Mouse (Mus musculus) megakaryocyte, embryonic 14.5 days (primary cell): ENCODE measurements around the gene Ccdc85b. TPM values are rescaled to one million over a fixed set of nuclear protein-coding genes. Genes with fewer than 3 reads are reported as not detected.

ENCODE experiments used
- H3K27me3 ChIP-seq: replicated peaks from 2 replicates; pipeline ENCODE3; 2012; ENCODE audit warnings: inconsistent platforms
- H3K36me3 ChIP-seq: replicated peaks from 2 replicates; pipeline ENCODE3; 2012; ENCODE audit warnings: low read length, inconsistent platforms, mixed read lengths
- H3K4me1 ChIP-seq: 2 replicates; pipeline ENCODE4 v1.6.1; 2012; ENCODE audit warnings: inconsistent platforms
- H3K4me3 ChIP-seq: replicated peaks from 2 replicates; pipeline ENCODE3; 2012; ENCODE audit warnings: moderate library complexity, mild to moderate bottlenecking, inconsistent platforms
- H3K9me3 ChIP-seq: 2 replicates; pipeline ENCODE4 v1.6.1; 2012; ENCODE audit warnings: inconsistent platforms
- FLI1 ChIP-seq: IDR thresholded peaks from 2 replicates; pipeline ENCODE4 v1.6.1; 2012; ENCODE audit warnings: low read length, inconsistent platforms, mixed read lengths
- GATA1 ChIP-seq: IDR thresholded peaks from 3 replicates; pipeline ENCODE4 v1.6.1; 2012; ENCODE audit warnings: mixed read lengths, low read length, inconsistent platforms, borderline replicate concordance
- polyA plus RNA-seq: library from polyadenylated mRNA; stranded (reverse); fragments of >175 nt; gene quantifications from 2 replicates; pipeline ENCODE4 v1.2.3, GENCODE M21; 2012; ENCODE audit warnings: low replicate concordance; ENCODE audit not compliant: insufficient read depth

Ccdc85b gene
- polyA plus RNA-seq, 1 experiment: 12.3 TPM

DNA sequence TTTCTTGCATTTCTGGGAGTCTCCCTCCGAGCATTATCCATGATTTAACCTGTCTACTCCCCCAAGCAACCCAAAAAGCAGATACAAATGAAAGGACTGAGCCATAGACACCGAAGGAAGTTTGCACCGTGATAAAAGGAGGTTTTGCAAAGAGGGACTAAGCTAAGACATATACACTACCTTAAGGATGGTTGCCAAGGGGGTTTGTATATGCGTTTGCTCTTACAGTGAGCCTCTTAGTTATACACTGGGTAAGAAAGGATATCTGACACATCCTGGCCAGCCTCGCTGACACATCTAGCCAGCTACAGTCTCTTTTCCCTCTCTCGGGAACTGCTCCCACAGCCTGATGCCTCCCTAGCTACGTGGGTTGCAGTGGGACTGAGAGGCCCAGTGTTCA is 23.7 kb downstream of the Ccdc85b start:
- no peak for TF ChIP-seq FLI1
- TF ChIP-seq GATA1: no peak

DNA sequence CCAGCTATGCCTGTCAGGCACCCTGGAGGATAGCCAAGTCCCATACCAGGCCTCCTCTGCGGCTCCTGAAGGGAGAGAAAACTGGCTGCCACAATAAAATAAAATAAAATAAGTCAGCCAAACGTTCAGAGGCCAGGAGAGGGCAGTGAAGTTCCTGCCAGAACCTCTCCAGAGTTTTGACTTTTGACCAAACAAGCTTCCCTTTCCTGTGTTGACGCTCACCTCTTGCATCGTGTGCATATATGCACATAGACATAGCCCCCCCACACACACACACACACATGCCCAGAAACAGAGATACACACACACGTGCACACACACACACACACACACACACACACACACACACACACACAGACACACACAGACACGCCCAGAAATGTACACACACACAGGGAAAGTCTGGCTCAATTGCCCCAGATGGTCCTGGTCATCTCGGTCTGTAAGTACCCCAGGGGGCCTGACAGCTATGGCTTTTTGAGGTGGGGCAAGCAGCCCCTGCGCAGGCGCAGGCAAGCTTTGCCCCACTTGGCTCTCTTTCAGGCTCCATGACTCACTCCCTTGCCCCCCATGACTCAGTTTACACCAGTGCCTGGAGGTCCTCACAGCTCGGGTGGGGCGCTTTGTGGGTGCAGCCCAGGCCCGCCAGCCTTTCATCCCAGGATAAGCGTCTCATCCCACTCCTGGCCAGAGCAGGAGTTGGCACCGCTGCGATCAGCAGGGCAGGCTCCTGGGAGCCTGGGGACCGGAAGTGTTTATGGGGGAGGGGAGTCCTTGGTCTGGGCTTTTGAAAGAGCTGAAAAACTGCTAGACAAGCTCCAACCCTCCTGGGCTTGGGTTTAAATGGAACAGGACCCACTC is 24.5 kb downstream of the Ccdc85b start:
- Histone ChIP-seq H3K9me3 (no peaks in the 10 kb centered on the region), H3K4me1 (peaks cover 69% of the 10 kb centered on the region), H3K27me3 (peaks cover 18% of the 10 kb centered on the region), H3K4me3 (peak overlapping the region; percentile 91), H3K36me3 (peaks cover 1% of the 10 kb centered on the region)
- TF ChIP-seq FLI1 (no peak), GATA1 (no peak)

More for the DNA sequence above, 23.7 kb downstream of the Ccdc85b start:
- Histone ChIP-seq H3K36me3 (no peaks in the 10 kb centered on the region), H3K4me3 (peak overlapping the region; percentile 91), H3K9me3 (no peaks in the 10 kb centered on the region), H3K4me1 (peaks cover 66% of the 10 kb centered on the region), H3K27me3 (peaks cover 18% of the 10 kb centered on the region)

DNA sequence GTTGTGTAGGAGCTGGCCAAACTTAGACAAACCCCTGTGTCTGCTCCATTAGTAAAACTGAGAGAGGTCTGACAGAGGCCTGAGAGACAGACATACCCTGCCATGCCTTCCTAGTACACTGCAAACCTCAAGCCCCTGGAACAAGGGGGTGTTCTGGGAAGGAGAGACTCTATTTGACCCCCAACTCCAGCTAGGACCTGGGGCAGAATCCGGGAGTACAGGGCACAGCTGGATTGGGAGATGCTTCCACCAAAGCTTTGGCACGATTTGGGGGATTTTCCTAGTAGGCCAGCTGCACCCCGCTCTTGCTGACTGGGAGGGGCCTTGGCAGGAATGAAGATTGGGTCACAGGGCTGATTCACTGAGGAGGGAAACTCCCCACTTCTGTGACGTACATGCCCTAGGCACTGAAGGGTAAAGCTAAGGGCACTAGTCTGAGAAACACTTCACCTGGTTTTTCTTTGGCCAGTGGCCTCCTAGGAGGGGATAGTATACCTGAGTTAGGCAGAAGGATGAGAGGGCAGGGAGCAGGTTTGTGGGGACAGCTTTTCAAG is 25.7 kb downstream of the Ccdc85b start:
- Histone ChIP-seq H3K9me3 (no peaks in the 10 kb centered on the region), H3K36me3 (peaks cover 11% of the 10 kb centered on the region), H3K4me3 (no peak overlapping the region), H3K4me1 (peaks cover 68% of the 10 kb centered on the region), H3K27me3 (peaks cover 12% of the 10 kb centered on the region)
- TF ChIP-seq FLI1 (no peak), GATA1 (no peak)

DNA sequence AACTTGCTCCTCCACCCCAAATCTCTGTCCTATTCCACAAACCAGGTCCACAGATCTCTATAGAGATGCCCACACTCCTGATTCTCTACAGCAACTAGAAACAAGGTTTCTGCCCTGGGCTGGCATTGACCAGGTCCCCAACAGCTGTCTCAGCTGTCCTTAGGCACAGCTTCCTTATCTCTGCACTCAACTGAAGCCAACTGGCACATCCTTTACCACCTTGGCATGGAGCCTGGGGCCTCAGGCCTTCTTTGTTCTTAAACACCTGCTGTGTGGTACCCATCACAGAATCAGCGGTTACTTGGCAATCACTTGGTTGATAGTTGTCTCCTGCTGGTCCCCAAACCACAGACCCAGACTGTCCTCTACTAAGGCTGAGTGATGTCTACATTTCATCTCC is 27.3 kb downstream of the Ccdc85b start:
- Histone ChIP-seq H3K27me3 (peaks cover 10% of the 10 kb centered on the region), H3K4me1 (peaks cover 78% of the 10 kb centered on the region), H3K9me3 (no peaks in the 10 kb centered on the region), H3K4me3 (no peak overlapping the region), H3K36me3 (peaks cover 23% of the 10 kb centered on the region)
- TF ChIP-seq FLI1: no peak

DNA sequence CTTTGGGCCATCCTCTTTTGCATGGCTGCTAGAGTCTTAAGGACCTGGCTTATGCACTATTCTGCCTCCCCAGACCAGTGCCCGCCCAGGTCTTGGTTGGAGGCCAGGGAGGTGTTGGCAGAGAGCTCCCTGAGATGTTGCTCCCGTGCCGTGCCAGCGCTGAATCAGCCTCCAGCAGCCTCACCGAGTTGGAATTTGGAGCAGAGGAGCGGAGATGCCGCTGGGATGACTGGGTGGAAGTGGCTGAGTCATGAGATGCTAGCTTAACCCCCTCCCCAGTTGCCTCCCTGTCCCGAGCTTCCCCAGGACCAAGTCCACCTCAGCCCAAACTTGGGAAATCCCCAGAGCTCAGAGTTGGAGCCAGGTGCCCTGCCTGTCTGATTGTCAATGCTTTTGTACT is 27.9 kb downstream of the Ccdc85b start:
- Histone ChIP-seq H3K4me3 (no peak overlapping the region), H3K36me3 (peaks cover 23% of the 10 kb centered on the region), H3K27me3 (peaks cover 10% of the 10 kb centered on the region), H3K4me1 (peaks cover 75% of the 10 kb centered on the region), H3K9me3 (no peaks in the 10 kb centered on the region)
- TF ChIP-seq GATA1 (no peak), FLI1 (no peak)

DNA sequence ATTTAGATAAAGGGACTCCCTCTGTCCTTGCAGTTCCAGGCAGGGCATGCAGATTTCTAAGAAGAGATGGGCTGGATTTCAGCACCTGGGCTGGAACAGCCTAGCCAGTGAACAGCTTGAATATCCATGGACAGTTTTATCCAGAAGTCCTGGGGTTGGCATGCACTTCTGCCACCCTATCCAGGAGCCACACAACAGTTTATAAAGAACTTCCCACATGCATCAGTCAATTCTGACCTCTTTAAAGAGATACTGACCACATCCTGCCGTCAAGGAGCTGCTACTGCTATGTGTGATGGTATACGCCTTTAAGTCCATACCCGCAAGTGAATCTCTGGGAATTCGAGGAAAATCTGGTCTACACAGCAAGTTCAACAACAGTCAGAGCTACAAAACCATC is 28.5 kb downstream of the Ccdc85b start:
- peaks cover 8% of the 10 kb centered on the region for H3K27me3 ChIP-seq
- no peaks in the 10 kb centered on the region for H3K9me3 ChIP-seq
- peaks cover 23% of the 10 kb centered on the region for H3K36me3 ChIP-seq
- no peak for TF ChIP-seq GATA1
- TF ChIP-seq FLI1: no peak
- no peak overlapping the region for H3K4me3 ChIP-seq
- peaks cover 70% of the 10 kb centered on the region for H3K4me1 ChIP-seq

DNA sequence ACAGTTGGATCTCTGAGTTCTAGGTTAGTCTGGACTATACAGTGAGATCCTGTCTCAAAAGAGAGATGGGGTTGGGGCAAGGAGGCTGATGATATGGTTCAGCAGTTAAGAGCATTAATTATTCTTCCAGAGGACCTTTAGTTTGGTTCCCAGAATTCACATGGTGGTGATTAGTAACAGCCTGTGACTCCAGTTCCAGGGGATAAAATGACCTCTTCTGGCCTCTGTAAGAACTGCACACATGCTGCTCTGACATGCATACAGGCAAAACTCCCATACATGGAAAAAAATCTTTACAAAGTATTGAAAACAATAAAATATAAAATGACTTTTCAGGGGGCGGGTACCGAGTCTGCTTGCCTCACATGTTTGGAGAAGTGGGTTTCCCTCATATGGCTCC is 29.6 kb downstream of the Ccdc85b start:
- H3K4me3 ChIP-seq: no peak overlapping the region
- H3K4me1 ChIP-seq: peaks cover 70% of the 10 kb centered on the region
- peaks cover 30% of the 10 kb centered on the region for H3K36me3 ChIP-seq
- no peak for TF ChIP-seq GATA1
- TF ChIP-seq FLI1: no peak
- peaks cover 8% of the 10 kb centered on the region for H3K27me3 ChIP-seq
- no peaks in the 10 kb centered on the region for H3K9me3 ChIP-seq

DNA sequence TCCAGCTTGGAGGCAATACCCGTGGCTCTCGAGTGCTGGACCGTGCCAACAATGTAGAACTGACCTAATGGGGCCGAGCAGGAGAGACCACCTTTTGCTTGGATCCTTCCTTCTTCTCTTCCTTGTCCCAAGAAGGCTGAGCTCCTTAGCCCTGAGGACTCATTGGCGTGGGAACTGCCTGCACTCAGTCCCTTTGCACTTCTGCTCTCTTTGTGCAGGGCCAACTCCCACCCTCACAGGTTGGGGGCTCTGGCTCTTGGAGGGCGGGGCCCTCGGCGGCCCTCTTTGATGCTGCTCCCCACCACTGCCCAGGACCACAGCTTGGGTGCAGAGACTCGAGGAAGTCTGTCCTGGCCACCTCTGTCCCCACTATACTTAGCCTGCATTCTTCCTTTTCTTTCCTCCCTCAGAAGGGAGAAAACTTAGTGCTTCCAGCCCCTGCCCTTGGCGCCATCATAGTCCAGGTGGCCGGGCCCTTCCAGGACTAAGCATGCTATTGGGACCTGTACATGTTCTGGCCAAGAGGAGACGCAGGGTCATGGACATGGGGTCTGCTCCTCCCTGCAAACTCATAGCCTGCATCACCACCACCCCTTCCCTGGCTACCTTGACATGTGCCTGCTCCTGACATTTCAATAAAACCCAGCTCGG is 30.9 kb downstream of the Ccdc85b start:
- Histone ChIP-seq H3K4me3 (peak overlapping the region; percentile 100), H3K36me3 (peaks cover 43% of the 10 kb centered on the region), H3K27me3 (peaks cover 6% of the 10 kb centered on the region), H3K9me3 (no peaks in the 10 kb centered on the region), H3K4me1 (peaks cover 67% of the 10 kb centered on the region)
- TF ChIP-seq GATA1 (no peak), FLI1 (no peak)

DNA sequence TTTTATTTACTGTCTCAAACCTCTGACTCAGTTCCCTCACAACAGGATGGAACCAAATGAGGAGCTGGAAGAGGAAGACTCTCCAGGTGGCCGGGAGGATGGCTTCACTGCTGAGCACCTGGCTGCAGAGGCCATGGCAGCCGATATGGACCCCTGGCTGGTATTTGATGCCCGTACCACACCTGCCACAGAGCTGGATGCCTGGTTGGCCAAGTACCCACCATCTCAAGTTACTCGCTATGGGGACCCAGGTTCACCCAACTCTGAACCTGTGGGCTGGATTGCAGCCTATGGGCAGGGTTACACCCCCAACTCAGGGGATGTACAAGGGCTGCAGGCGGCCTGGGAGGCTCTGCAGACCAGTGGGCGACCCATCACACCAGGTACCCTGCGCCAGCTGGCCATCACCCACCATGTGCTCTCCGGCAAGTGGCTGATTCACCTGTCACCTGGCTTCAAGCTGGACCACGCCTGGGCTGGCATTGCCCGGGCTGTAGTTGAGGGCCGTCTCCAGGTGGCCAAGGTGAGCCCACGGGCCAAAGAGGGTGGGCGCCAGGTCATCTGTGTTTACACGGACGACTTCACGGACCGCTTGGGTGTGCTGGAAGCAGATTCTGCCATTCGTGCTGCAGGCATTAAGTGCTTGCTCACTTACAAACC is 31.7 kb downstream of the Ccdc85b start:
- Histone ChIP-seq H3K4me1 (peaks cover 64% of the 10 kb centered on the region), H3K9me3 (no peaks in the 10 kb centered on the region), H3K4me3 (peak overlapping the region; percentile 100), H3K36me3 (peaks cover 50% of the 10 kb centered on the region), H3K27me3 (no peaks in the 10 kb centered on the region)
- TF ChIP-seq FLI1: no peak
- no peak for TF ChIP-seq GATA1
